Mouse (Mus musculus): ENCODE results near the gene Adrm1.

The Adrm1 gene

DNA sequence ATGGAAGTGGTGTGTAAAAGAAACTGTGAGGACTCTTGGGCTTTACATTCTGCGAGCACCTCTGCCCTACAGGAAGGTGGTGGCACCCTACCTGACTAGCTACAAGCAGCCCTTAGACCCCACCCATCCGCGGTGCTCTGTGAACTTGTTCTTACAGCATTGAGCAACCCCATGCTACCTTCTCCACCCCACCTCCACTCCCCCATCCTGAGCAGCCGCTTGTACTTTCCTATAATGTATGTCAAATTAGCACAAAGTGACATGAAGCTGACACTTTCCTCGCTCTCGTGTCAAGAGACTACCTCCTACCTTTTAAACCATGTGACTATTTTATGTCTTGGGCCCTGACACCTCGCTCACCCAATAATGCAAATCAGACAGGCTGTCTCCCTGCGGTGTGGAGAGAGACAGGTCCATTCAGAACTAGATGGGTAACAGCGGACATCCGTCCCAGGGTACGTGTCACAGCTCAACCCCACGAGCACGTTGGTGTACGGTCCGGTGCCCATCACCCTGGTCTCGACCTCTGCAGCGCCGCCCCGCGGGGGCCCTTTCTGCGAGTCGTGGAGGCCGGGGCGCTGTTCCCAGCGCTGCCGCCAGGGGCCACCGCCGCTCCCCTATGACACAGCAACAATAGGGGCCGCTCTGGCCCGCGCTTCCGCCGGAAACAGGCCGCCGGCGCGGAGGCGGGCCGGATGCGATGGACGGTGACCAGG lies at the start of gene Adrm1:
Gene Adrm1 (plus strand): TSS at position 680 of the 716 bp plus-strand sequence.
- peak; percentile 97 to 98 for DNase-seq

DNA sequence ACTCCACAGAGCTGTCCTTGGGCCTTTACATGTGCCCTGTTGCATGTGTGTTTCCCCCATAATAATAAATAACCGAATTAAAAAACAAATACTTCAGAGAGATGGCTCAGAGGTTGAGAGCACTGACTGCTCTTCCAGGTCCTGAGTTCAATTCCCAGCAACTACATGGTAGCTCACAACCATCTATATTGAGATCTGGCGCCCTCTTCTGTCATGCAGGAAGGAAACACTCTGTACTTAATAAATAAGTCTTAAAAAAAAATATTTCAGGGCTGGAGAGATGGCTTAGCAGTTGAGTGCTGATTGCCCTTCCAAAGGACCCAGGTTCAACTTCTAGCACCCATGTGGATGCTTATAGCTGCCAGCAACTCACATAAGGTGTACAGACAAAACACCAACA lies 47.1 kb upstream of the Adrm1 start:
- DNase-seq: no peak

DNA sequence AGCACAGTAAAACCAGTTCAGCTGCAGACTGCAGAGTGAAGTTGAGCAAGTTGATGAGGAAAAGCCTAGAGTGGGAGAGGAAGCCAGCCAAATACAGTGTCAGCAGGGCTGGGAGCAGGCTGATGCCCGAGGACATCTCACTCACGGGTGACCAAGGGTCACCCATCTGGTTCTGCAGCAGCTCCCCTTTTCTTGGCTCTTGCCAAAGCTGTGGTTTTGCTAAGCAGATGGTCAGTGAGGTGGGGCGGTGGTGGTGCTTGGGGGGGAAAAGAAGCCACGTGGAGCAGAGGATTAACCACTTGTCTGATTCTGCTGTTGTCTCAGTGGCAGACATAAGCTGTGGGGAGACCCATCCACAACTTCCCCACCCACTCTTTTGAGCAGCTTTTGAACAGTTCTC lies 45.1 kb upstream of the Adrm1 start:
- DNase-seq: peak in 1 of 2 experiments; percentile 39

DNA sequence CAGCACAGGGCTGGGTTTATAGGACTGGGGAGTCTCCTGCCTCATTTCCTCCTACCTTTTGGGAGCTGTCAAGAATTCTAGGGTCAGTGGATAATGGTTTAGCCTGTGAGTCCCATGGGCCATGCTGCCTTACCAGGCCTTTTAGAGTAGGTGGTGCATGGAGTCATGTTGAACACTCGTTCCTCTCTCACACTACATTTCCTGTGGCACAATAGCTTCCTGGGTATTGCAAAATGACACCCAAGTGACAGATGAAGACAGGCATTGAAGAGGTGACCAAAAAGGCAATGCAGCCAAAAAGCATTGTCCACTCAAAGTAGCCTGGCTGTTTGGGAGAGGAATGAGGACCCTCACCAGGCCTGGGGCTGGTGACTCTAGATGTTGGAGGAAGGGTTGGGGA lies 43.6 kb upstream of the Adrm1 start:
- no peak for DNase-seq

DNA sequence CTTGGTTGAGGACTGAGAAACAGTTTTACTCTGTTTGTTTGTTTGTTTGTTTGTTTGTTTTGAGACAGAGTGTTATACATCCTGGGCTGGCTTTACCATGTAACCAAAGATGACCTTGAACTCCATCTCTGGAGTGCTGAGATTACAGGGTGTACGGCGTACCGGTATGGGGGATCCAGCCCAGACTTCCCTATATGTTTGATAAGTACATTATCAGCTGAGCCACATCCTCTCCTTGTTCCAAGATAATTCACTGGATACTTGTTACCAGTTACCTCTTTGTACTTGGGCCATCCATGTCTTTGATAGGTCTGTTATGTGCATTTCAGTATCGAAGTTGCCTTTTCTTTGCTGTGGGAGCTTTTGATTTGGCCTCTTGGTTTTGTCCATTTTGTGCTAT lies 38.1 kb upstream of the Adrm1 start:
- no peak for DNase-seq

DNA sequence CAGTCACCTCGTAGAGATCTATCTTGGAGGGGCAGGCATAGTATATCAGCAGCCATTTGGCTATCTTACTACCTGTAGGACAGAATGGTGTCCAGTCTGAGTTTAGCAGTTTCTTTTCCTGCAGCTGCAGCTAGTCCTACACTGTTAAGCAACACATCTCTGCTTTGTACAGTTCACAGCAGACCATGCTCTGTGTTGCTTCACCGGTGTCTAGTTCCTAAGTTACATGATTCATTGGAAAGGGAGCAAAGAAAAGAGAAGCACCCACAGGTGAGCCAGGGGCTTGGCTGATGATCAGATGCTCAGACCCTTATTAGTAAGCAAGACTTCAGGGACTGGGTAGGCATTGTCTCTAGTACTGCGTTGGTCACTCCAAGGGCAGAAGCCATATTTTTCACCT lies 37.4 kb upstream of the Adrm1 start:
- no peak for DNase-seq

DNA sequence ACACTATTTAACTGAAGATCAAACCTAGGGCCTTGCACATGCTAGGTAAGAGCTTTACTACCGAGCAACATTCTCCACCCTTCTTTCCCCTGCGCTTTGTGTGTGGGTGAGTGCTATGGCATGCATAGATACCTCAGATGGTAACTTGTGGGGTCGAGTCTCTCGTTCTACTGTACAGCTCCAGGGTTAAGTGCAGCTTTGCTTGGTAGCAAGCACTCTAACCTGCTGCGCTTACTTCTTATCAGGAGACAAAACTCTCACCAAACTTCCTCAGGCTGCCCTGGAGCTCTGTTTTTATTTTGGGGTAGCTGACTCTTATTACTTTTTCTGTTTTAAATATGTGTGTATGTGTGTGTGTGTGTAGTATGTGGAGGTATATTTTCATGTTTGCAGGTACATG lies 35.9 kb upstream of the Adrm1 start:
- no peak for DNase-seq

DNA sequence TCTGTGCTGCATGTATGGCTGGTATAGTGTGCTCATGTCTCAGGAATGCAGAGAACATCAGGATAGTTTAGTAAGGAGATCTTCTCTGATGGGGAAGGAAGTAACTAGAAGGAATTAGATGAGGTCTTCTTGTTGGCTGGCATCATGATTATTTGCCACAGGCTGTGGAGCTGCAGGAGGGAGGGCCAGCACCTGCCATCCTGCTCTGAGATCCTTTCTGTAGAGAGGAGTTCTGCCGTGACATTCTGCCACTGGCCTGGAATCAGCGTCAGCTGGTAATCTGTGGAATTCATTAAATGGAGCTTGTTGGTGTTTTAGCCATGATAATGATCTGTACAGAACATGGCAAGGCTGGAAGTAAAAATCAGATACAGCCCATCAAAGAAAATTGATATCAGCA lies 25.2 kb upstream of the Adrm1 start:
- DNase-seq: no peak

DNA sequence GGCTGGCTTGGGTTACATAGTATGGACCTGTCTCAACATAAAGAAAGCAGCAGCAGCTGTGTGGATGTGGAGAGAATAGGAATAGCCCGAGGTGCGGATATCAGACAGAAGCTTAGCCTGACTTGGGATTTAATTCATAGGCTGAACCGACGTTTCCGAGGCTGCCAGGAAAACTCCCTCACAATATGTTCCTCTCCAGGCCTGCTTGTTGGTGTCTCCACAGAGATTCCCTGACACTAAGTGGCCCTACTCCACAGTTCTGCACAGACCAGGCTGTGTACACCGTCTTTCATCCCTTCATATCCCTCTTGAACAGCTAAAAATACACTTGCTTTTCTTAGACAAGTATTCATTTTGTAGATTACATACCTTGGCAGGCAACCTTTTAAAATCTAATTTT lies 23.9 kb upstream of the Adrm1 start:
- no peak for DNase-seq

DNA sequence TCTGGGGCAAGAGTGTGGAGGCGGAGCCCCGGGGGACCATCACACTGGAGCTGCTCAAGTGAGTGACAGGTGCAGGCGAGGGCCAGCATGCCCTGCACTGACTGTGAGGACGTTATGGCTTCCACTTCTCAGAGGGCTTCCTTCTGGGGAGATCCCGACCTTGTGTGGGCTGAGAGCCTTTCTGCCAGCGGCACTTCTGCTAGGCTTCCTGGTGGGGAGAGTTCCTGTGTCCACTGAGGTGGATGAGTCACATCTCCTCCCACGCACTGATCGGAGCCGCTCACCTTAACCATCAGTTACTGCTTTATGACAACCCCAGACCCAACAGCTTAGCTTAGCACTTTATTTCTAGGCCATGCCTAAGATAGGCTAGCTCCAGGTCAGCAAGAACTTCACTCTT lies 22.7 kb upstream of the Adrm1 start:
- no peak for DNase-seq

DNA sequence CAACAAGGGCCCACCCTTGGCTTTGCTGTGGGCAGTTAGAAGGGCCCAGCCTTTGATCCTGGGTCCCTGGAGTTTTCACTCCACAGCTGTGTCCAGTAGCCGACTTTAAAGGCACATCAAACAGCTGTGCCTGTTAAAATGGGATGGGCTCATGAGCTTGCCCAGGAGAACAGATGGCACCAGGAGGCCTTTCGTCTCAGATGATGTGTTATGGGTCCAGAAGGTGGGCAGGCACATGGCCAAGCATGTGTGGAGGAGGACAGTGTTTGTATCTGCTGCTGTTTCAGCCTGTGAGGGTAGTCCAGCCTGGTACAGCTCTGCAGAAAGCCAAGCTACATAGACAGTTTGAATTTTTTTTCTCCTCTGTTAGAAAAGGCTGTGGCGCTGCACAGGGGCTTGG lies 16.5 kb upstream of the Adrm1 start:
- no peak for DNase-seq

DNA sequence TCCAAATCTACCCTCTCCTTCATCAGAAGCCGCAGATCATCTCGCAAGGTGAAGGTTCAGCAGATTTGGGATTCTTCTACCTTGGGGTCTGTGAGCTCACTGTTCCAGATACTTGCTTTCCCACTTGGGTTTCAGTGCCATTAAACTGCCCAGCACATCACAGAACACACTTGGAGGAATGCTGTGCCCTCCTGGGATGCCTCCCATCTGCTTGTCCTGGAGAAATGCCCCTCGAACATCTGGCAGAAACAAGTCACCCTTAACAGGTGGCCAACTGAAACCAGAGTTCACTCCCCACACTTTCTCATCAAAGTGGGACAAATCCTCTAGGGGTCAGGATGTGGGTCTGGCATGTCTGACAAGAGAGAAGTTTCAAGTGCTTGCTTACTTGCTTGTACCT lies 12.7 kb upstream of the Adrm1 start:
- no peak for DNase-seq

DNA sequence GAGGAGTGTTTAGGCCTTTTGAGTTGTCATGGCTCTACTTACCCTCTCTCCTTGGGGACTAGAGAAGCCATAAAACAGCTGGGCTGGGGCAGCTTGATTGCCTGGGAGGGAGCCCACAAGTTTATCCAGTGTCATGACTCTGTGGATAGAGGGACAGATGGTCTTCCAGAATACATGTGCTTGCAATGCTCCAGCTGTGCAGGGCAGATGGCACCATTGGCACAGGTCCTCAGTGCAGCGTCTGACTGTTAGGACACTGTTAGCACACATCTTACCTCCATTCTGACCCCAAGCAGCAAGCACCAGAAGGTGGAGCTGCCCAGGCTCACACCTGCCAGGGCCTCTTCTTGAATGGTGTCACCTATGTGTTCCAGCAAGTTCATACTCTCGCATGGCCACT lies 5.4 kb upstream of the Adrm1 start:
- DNase-seq: no peak

DNA sequence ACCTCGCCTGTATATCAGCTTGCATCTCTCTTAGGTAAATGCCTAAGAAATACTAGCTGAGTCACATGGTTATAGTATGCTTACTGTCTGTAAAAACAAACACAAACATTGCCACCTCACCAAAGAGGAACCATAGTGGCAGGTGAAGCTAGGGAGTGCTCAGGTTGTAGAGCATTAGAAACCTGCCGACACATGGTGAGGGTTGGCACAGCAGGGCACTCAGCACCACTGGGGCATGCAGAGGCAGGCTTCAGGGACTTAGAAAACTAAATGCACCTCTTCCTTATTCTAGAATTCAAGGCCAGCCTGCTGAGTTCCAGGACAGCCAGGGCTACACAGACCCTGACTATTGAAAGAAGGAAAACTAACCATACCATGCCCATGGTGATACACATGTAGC lies 4.4 kb upstream of the Adrm1 start:
- no peak for DNase-seq

DNA sequence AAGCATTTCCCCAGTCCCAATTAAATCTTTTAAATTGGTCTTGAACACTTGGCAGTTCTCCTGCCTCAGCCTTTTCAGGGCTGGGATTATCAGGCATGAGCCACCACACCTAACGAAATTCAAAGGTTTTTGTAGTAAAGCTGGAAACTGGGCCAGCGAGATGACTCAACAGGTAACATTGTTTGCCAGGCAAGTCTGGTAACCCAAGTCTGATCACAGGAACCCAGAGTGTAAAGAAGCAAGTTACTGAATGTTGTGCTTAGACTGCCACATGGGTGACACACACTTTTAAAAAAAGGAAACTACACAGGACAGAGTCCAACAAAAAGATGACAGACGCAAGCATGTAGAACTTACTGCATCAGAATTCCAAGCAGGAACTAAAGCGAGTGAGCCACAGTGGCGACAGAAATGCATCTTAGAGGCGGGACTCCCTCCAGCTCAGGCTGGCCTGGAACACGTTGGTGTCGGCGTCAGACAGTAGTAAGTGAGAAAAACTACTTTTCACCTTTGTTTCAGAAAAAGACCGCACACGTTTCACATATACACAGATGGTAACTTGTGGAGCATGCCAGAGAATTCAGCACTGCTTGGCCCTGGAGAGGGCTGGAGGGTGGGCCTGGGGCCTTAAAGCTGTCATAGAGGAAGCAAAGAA lies 1.0 kb upstream of the Adrm1 start:
- DNase-seq: no peak

DNA sequence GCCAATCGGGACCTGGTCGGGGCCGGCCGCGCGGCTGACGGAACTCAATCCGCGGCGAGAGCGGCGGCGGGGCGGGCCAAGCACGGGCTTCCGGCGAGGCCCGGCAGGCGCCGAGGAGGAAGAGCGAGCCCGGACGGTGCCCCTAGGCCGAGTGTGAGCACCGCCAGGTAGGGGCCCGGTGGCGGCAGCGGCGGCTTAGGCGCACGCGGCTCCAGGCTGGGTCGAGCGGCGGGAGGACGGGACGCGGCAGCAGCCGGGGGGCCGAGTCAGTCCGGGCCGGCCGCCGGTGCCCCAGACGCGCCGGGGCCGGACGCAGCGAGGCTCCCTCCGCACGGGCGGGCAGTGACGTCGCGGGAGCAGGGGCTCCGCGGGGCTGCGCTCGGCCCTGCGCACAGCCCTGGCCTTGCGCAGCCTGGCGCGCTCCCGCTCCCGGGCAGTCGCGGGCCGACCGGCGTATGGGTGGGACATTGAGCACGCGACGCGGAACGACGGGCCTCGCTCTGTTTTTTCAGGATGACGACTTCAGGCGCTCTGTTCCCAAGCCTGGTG lies 311 bp downstream of the Adrm1 start:
- DNase-seq: no peak

DNA sequence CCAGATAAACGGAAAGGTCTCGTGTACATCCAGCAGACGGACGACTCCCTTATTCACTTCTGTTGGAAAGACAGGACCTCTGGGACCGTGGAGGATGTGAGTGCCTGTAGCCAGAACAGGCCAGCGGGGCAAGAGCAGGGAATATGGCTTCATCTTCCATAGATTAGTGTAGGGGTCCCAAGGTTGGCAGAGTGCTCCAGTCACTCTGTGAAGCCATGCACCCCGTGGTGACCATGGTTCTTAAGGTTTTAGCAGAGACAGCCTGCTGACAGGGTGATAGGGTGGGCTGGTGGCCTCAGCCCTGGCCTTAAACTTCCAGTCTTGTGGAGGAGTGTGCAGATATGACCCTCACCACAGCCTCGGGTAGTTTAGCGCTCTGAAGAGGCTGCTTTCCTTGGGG lies 867 bp downstream of the Adrm1 start:
- DNase-seq: peak in 1 of 2 experiments; percentile 9

DNA sequence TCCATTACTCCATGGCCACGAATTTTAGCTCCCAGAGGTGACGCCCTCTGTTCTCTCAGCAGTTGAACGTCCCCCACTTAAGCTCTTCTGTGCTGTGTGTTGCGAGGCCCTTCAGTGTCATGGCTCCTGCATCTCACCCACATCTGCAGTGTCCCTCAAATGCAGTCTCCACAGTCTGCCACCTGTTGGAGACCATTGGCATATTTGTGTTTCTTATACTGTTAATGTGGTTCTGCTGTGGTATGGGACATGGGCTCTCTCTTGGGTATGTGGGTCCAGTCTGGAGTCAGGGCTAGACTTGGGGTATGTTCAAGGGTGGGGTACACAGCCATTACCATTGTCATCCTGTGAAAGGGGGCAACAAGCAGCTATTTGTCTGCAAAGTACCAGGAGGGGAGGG lies 1.9 kb downstream of the Adrm1 start:
- DNase-seq: peak in 1 of 2 experiments; percentile 46

DNA sequence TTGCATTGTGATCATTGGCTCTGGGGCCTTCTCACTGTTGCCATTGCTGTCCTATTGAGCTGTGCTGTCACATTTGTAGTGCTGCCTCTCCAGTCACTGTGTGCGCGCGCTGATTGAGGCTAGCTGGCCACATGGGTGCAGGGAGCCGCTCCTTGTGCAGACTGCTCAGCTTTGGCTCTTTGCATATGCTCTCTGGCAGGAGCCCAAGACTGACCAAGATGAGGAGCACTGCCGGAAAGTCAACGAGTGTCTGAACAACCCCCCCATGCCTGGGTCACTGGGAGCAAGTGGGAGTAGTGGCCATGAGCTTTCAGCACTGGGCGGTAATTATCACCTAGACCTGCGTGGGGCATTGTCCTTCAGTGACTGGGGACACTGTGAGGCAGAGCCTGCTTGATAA lies 2.4 kb downstream of the Adrm1 start:
- peak in 1 of 2 experiments; percentile 34 for DNase-seq

DNA sequence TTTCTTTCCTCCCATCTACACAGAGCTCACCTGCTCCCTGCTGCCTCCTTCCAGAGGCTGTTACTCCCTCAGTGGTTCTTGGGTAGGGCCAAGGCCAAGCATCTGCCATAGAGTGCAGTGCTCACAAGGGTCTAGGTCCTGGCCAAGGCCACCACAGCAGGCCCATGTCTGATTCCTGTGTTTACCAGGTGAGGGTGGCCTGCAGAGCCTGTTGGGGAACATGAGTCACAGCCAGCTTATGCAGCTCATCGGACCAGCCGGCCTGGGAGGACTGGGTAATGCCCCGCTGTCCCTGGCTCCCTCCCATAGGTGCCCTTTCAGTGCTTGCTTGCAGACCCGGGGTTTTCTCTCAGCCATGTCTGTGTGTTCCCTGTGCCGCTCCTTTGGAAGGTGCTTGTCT lies 2.8 kb downstream of the Adrm1 start:
- DNase-seq: no peak

DNA sequence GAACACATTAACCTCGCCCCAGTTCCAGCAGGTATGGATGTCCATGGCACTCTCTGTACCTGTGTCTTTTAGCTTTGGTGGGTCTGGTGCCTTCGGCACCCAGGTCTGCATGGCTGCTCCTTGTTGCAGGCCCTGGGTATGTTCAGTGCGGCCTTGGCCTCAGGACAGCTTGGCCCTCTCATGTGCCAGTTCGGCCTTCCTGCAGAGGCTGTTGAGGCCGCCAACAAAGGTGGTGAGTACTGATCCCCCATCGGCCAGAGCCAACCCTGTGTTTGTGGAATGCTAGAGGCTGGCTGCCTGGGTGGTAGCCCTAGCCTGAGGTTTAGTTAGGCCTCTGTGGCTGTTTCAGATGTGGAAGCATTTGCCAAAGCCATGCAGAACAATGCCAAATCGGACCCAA lies 4.4 kb downstream of the Adrm1 start:
- DNase-seq: no peak

DNA sequence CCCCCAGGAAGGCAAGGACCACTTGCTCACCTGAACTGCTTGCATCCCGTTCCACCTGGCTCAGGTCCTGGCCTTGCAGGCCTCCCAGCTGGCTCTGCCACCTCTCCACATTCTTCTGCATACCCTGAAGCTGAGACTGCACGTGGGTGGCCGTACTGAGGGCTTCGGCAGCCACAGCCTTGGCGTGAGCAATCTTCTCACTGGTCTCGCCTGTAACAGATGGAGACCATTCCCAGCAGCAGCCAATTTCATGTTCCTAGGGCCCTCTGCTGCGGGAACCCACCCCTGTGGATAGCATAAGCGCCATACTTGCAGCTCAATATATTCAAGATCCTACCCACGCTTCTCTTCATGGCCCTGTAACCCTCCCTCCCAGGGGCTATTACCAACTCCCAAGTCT lies 10.3 kb downstream of the Adrm1 start:
- no peak for DNase-seq

DNA sequence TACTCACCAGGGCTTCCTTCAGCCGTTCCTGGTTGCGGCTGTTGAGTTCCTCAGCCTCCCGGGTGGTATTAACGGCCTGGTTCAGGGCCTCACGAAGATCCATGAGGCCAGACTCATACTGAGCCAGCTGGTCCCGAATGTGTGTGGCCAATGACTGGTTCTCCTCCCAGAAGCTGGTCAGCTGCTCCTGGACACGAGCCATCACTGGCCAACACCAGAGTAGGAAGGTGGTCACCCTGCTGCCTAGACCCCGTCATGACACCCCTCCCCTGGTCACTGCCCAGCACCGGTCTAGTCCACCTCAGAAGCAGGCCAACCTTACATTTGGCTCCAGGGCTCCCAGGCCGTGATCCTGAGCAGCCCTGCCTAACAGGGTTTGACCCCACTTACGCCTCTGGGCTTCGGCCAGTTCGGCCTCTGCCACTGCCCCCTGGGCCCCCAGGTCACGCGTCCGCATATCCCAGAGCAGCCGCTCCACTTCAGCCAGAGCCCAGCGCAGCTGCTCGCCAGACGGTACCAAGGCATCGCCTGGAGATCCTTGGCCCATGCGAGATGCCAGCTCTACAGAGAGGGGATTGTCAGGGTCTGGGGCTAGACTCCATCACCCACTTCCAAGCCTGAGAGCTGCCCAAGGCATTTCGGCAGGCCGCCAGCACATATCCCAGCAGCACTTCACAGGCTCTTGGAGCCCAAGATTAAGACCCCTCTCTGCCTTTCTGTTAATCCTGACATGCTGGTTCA lies 12.9 kb downstream of the Adrm1 start:
- no peak for DNase-seq

DNA sequence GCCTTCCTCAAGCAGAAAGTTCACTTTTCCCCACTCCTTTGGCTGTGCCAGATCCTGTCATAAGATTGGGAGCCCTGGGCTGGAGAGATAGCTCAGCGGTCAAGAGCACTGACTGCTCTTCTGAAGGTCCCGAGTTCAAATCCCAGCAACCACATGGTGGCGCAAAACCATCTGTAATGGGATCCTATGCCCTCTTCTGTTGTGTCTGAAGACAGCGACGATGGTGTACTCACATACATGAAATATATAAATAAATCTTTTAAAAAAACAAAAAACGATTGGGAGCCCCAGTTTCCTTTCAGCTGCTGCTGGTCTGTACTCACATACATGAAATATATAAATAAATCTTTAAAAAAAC lies 13.4 kb downstream of the Adrm1 start:
- DNase-seq: peak in 1 of 2 experiments; percentile 44
